Mouse (Mus musculus): Measurements from ENCODE around the gene Jmjd1c. TPM values are rescaled to one million over a fixed set of nuclear protein-coding genes. Genes with fewer than 3 reads are reported as not detected.

The Jmjd1c gene
- total RNA-seq, 2 experiments from 2014 or later: 55.9 to 64.7 TPM

DNA sequence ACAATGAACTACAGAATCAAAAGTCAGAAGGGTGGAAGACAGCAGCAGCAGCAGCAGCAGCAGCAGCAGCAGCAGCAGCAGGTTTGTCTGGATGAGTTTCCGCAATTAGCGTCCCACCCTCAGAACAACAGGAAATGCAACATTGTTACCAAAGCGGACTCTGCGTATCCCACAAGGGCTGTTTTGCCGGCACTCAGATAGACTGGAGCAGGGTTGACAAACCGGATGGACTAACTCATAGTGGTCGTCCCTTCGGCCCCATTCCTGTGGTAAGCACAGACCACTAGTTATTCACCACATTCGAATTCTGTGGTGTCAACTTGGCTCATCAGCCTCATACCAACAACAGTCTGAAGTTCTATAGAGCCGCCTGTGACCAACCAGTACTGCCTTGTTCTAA is 26.9 kb upstream of the Jmjd1c start:
- intact Hi-C loops (cut with DNase I): no loop called here
- DNase-seq: peak; percentile 45 to 47

DNA sequence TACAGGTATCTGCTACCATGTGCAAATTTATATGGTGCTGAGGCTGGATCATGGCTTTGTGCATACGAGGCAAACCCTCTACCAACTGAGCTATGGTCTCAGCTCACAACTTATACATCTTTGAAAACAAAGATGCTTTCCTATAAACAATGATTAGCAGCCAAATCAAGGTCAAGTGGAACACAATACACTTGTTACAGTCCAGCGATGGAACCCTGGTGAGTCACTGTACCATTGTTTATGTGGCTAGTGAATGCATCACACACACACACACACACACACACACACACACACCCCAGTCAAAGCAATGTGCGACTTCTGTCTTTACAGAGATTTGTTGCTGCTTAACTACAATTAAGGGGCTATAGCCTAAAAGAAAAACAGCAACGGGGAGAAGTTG is 24.5 kb upstream of the Jmjd1c start:
- DNase-seq: no peak
- intact Hi-C loops (cut with DNase I): no loop called here

DNA sequence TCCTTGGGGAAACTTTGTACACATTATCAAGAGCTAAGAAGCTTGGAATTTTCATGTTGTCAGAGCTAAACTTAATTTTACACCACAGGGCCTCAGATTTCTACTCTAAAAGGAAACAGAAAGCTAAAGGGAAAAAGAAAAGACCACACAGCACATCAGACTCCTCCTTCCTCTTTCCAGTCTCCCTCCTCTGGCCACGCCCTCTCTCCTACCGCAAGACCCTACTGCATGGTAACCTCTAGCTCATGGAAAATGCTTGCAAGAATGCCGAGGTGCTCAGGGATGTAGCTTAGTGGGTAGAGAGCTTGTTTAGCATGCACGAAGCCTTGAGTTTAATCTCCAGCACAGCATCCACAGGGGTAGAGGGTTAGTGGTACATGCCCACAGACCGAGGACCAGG is 24.0 kb upstream of the Jmjd1c start:
- intact Hi-C loops (cut with DNase I): no loop called here
- DNase-seq: no peak

DNA sequence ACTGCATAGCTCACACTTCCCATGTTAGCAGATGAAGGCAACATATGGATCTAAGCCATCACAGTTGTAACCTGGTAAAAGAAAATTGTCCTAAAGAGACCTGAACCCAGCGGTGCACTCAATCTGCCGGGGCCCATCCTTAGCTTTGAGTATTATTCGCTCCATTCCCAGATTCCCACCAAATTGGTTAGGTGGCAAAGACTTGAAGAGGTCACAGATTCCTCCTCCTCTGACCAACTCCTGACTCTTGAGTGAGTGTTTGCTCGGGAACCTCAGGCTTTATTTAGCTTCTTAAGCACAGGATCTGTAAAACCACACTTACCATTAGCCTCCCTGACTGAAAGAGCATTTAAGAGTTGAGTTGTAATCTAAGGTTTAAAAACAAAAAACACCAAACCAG is 23.3 kb upstream of the Jmjd1c start:
- intact Hi-C loops (cut with DNase I): no loop called here
- DNase-seq: no peak

DNA sequence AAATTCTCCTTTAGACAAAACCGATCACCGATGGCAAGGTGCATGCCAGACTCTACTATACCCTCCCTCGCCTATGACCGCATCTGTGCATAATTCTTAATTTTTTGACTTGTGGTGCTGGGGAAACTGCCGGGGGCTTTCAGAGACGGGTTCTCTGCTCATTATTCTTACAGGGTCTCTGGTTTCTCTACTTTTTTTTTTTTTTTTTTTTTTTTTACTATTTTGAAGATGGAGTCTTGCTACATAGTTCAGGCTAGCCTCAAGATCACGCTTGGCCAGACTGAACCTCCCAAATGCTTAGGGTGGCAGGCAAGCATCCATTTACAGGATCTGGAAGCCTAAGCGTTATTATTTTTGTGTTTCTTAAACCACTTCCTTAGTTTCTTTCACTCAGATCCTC is 22.3 kb upstream of the Jmjd1c start:
- intact Hi-C loops (cut with DNase I): no loop called here
- DNase-seq: no peak

DNA sequence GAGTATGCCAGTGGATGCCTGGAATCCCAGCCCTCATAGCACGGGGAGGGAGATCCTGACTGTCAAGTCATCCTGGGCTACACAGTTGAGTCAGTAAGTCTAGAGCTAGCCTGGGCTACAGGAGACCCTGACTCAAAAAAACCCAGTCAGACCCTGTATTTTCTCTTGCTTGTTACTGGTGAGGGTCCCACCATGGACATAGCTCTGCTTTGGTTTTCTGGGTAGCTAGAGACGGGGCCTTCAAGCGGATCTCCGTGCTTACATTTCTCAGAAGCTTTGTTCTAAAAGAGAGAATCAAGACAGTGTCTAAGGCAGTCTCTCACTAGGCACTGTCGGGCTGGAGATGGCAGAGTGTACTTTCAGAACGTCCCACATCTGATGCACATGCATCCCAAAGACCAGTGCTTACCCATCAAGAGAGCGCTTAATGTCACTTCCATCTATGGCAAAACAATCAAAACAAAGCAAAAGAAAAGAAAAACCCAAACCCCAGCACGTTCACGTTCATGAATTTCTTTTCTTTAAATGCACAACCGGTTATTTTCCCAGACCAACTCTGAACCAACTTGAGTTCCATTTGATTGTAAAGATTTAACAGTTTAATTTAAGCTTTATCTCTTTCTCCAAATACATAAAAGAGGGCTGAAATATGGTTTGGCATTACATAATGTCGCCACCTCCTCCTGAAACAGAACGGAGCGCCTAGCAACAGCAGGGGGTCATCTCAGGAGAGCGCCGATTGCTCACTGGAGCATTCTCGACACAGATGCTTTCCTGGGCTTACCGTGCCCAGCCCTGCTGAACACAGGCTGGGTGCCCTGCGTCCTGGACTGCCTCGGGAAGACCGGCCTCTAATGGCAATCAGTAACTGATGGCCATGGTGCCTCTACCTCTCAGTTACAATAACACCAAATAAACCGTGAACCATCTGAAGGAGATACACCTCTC is 19.7 kb upstream of the Jmjd1c start:
- intact Hi-C loops (cut with DNase I): no loop called here

DNA sequence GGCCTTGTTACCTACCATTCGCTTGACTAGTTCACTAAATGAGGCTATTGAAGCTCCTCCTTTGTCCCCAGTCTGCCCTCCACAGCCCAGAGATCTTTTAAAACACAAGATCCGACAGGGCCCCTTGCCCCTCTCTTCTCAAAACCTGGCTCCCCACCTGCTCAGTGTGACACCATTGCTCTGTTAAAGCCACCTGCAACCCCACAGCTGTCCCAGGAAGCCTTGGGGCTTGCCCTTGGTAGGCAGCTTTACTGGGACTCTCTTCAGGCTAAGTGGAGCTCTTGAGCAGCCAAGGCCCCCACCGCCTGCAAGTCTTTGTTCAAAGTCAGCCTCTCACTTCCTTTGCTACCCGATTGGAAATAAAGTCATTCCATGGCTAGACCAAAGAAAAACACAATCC is 16.9 kb upstream of the Jmjd1c start:
- DNase-seq: no peak
- intact Hi-C loops (cut with DNase I): no loop called here

More for the DNA sequence above, 19.7 kb upstream of the Jmjd1c start:
- peak; percentile 58 to 60 for DNase-seq

DNA sequence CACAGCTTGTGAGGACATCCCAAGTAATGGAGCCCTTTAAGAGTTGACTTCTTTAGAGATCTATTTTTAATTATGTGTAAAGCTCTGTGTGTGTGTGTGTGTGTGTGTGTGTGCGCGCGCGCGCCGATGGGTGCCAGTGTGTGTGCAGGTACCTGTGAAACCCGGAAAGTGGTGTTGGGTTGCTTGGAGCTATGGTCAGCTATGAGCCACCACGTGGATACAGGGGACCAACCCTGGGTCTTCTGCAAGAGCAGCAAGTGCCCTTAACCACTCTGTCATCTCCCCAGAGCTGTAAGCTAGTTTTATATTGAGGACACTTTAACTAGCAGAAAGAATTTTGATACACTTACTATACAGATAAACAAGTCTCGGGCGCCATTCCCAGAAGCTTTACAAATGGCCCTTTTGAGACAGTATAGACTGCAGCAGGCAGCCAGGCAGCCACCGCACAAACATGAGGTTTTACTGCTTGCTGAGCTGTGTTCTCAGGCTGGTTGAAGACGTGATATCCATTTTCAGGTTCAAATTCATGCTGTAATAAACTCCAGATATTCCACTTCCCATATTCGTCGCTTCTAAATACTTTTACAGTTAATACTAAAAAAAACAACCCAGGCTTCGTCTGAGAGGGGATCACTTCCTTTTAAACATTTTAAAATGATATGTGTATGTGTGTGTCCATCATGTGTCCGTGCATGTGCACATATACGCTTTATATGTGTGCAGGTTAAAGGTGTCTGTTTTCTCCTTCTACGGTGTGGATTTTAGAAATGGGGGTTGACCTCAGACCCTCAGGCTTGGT is 14.5 kb upstream of the Jmjd1c start:
- intact Hi-C loops (cut with DNase I): no loop called here
- peak; percentile 49 to 52 for DNase-seq

DNA sequence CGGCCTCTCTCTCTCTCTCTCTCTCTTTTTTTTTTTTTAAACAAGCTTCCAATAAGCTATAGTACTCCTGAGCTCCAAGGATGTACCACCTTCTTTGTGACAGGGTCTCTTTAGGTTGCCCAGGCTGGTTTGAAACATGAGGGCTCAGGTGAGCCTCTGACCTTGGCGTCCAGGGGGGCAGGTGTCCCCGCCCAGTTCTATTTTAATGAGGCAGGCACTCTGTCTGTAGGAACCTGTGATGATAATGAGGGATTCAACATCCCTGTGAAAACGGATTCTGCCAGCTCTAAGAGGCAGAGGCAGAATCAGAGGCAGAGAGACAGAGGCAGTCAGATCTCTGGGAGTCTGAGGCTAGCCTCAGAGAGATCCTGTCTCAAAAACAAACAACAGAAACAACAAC is 13.4 kb upstream of the Jmjd1c start:
- intact Hi-C loops (cut with DNase I): no loop called here
- no peak for DNase-seq

DNA sequence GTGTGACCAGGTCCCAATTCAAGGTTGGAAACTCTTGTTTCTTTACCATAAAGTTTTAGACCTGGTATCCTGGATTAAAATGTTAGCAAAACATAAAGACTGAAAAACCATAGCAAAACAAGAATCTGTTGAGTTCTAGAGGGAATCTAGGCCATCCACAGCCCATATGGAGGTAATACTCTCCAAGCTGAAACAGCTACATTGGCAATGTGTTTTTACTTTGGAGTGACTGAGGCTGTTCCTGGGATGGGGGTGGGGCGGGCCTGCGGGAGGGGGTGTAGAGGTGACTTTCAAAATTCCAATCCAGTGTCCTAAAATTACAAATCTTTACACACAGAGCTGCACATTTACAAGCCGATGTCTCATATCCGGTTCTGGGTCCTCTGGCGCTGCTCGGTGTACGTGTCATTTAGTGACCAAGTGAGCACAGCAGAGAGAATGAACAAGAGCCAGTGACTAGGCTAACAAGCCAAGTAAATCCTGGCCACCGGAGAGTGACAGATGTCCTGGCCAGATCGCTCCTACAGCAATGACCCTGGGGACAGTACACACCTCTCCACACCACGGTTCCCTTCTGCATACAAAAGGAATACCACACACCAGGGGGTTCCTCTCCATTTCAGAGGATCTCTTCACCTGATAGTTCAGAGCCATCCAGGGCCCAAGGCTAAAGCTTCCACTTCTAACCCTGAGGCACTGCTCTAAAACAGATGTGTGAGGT is 12.3 kb upstream of the Jmjd1c start:
- intact Hi-C loops (cut with DNase I): no loop called here
- DNase-seq: peak in 1 of 2 experiments; percentile 44

DNA sequence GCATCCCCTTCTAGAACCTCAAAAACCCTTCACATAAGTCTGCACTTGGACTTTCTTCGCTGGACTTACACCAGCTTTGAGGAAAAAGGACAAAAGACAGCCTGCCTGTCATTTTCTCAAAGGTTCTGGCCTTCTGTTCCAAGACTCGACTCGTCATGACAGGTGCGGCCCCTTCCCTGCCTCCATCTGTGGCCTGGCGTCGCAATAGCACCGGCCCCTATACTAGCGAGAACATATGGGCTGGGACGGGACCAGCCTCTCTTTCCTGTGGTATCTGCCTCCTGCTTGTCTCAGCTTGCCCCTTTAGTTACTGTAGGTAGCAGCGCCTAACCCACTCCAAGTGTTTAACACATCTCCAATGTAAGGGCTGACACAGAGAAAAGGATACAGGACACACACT is 10.8 kb upstream of the Jmjd1c start:
- intact Hi-C loops (cut with DNase I): no loop called here
- DNase-seq: no peak

DNA sequence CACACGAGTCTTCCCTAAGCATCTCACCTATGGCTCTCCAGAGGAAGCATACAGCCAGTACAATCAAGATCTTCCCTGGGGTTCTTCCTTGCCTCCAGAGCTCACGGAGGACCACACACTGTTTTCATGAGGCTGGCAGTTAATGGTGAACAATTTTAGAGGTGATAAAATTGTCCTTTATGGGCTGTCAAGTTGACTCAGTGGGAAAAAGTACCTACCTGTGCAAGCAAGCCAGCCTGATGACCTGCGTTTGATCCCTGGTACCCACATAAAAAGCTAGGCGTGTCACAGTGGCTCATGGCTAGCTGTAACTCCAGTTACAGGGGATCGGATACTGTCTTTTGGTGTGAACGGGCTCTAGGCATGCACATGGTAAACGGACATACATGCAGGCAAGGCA is 10.0 kb upstream of the Jmjd1c start:
- no peak for DNase-seq
- intact Hi-C loops (cut with DNase I): no loop called here

DNA sequence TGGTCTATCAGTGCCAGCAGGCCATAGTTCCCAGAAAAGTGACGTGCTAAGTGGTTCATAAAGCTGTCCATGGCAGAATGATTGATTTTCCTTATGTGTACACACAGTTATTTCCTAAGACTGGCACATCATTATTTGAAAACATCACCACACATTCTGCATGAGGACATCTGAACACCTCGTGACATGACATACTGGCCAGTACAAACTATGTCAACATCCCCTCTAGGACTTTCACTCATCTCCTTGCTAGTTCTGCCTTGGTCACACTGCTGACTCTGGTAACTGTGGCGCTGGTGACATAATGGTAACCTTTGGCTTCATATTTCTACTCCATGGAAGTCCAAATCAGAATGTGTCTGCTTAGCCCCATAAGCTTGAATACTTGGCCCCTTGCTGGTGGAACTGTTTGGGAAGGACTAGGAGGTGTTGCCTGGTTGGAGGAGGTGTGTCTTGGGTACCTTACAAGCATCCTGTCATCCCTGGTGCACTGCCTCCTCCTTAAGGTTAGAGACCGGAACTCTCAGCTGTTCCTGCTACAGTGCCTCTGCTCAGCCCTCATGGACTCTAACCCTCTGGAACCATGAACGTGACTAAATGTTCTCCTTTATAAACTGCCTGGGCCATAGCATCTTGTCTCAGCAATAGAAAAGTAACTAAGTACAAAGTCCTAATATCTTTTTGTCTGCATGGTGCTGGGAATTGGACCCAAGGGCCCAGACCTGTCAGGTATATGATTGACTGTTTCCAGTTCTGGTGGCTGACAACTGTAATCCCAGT is 8.3 kb upstream of the Jmjd1c start:
- intact Hi-C loops (cut with DNase I): no loop called here
- no peak for DNase-seq

DNA sequence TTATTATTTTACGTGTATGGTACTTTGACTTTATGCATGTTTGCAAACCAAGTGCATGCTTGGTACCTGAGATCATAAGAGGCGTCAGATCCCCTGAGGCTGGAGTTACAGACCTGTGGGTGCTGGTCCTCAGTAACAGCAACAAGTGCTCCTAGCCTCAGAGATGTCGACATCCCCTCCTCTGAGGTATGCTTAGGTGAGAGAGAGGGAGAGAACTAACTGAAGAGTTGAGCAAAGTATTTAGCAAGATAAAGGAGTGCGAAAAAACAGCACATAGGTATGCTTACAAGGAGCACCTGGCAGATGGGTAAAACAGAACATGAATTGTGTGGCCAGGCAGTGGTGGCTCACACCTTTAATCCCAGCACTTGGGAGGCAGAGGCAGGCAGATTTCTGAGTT is 5.3 kb upstream of the Jmjd1c start:
- intact Hi-C loops (cut with DNase I): no loop called here
- DNase-seq: no peak

DNA sequence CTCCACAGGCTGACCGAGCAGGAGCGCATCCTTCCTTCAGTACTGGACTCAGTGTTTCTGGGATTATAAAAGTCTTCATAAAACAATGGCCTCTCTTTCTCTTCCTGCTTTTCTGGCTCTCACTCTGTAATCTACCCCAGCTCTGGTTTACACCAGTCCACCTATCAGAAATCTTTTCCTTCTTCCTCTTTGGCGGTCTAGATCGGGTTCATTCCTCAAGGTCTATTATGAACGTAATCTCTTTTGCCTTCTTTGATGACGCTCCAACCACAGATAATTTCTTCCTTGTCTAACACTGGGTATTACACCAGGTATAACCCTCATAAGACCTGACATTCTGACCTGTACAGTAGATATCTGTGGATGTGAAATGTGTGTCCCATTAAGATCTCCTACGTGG is 1.0 kb upstream of the Jmjd1c start:
- intact Hi-C loops (cut with DNase I): no loop called here
- no peak for DNase-seq

DNA sequence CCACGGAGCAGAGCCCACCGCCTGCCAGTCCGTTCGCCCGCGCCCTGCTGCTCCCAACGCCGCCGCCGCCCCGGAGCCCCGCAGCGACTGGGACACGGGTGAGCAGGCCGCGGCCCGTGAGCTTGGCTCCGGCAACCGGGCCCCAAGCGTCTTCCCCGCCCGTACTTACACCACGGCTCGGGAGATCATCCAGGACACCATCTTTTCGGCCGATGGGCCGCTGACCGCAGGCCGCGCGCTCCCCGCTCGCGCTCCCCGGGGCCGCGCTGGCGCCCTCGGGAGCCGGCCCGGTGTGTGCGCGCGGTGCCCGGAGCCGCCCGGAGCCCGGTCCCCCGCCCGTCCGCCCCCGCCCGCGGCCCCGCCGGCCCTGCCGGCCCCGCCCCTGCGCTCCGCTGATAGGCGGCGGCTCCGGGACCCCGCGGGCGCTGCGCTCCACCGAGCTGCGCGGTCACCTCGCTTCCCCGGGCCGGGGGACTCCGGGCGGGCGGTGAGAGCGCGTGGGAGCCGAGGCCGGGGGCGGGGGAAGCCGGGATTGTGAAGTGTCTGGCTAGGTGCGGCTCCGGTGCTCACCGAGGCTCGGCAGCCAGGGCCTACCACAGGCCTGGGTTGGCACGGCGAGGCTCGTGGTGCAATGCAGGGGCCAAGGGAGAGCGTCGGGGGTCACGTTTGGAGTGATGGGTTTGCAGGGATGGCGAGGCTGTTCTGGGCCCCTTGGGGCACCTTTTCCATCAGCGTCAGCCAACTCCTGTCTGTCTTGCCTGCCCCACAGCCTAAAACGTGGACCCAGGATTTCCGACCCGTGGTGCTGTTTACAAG is 904 bp downstream of the Jmjd1c start, which contains the start of gene Reep3:
TSS of gene Reep3 (minus strand) at position 325 of the 816 bp plus-strand sequence.
- peak; percentile 77 to 85 for DNase-seq
- intact Hi-C loops (cut with DNase I): loop anchor here (1.0 to 2.0 kb wide), 6 partner anchors 30 to 186 kb away; no protein-coding TSS in a partner anchor

DNA sequence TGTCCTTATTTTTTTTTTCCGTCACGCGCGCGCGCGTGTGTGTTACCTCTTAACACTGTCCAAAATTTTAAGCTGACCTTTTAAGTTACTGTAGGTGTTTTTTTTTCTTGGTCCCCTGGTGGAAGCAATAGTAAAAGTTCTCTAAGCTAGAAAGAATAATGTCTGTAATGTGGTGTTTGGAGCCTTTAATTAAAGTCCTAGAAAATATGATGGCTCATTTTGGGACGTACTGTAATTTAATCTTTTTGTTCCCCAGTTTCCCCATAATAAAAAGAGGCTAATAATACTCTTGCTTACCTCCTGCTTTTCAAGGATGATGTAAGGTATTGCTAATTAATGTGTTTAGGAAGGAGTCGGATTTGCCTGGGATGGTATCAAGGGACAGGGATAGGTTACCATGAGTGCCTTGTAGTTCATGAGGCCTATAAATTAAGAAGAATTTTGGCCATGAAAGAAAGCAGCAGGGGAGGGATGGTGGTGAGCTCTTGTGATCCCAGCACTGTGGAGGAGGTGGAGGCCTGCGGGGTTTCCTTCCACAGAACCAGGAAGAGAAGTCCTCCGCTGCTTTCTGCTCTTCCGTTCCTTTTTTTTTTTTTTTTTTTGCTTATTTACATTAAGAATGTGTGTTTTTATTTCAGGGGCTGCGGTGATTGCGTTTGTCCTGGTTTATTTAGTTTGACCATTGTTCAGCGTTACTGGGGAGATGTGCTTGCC is 1.7 kb downstream of the Jmjd1c start:
- no peak for DNase-seq
- intact Hi-C loops (cut with DNase I): loop anchor here (1.0 to 2.0 kb wide), 5 partner anchors 30 to 95 kb away; no protein-coding TSS in a partner anchor

DNA sequence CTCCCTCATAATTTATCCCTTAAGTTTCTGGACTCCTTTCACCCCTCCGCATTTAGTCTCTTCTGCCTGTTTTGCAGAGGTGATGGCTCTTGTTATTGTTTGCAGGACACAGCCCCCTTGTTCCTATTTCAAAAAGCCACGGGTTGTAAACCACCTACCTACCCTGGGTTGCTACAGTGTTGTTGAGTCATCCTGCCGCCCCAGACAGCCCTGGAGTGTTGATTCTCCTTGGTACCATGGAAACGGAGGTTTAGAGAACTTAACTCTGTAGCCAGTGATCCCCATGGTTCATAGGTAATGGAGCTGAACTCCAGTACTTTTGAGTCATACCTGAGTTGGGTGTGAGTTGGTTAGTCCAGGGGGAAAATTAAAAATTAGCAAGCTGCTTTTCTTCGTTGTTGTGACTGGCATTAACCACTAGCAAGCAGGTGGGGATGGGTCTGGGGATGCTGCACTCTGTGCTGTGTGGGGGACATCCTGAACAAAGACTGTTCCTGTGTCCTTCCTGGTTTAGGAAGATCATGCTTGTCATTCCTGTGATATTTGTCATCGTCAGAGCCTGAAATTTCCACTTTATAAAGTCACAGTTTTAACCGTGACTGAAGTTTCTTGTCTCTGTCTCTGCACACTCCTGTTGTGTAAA is 2.6 kb downstream of the Jmjd1c start:
- intact Hi-C loops (cut with DNase I): no loop called here
- no peak for DNase-seq

Data from heart, postnatal 10 days (tissue).